Mouse (Mus musculus): ENCODE measurements around the gene Cyp2u1. TPM values are rescaled to one million over a fixed set of nuclear protein-coding genes. Genes with fewer than 3 reads are reported as not detected.

The Cyp2u1 gene
- polyA plus RNA-seq, 1 experiment from 2014 or later, result 9.4 TPM

- ATAC-seq, result no peak
Observed at GRCm38 (mm10) chr3:131270381-131270780, 32.6 kb downstream of the Cyp2u1 start.

GRCm38 (mm10) chr3:131266366-131267050 lies 36.5 kb downstream of the Cyp2u1 start:
- ATAC-seq, result no peak
- no peak overlapping the region for H3K27ac ChIP-seq (ENCODE audit: low read depth, low read length)
- H3K4me2 ChIP-seq (ENCODE audit: low read length), result no peak overlapping the region
- no peaks in the 10 kb centered on the region for H3K9me3 ChIP-seq (ENCODE audit: control insufficient read depth, low read length)
- no peak overlapping the region for H3K4me3 ChIP-seq (ENCODE audit: low read length)
- H3K27me3 ChIP-seq (replicated peaks; ENCODE audit: control insufficient read depth, insufficient read depth, low read length), result no peaks in the 10 kb centered on the region
- WGBS, result 88% methylated on average over 3 of the region's 3 CpGs
- no peaks in the 10 kb centered on the region for H3K36me3 ChIP-seq (ENCODE audit: control insufficient read depth, insufficient read depth, low read length)
- no peak overlapping the region for H3K9ac ChIP-seq (ENCODE audit: low read depth, low read length)
- H3K4me1 ChIP-seq (ENCODE audit: control insufficient read depth, insufficient read depth, low read depth, low read length), result peaks cover 8% of the 10 kb centered on the region

More at GRCm38 (mm10) chr3:131270381-131270780, 32.6 kb downstream of the Cyp2u1 start:
- Histone ChIP-seq H3K9me3 (ENCODE audit: control insufficient read depth, low read length) (no peaks in the 10 kb centered on the region), H3K9ac (ENCODE audit: low read depth, low read length) (no peak overlapping the region), H3K27ac (ENCODE audit: low read depth, low read length) (no peak overlapping the region), H3K36me3 (ENCODE audit: control insufficient read depth, insufficient read depth, low read length) (no peaks in the 10 kb centered on the region), H3K4me2 (ENCODE audit: low read length) (no peak overlapping the region), H3K4me3 (ENCODE audit: low read length) (no peak overlapping the region), H3K27me3 (replicated peaks; ENCODE audit: control insufficient read depth, insufficient read depth, low read length) (no peaks in the 10 kb centered on the region), H3K4me1 (ENCODE audit: control insufficient read depth, insufficient read depth, low read depth, low read length) (peaks cover 10% of the 10 kb centered on the region)
- 42% methylated on average over 6 of the region's 6 CpGs for WGBS

DNA sequence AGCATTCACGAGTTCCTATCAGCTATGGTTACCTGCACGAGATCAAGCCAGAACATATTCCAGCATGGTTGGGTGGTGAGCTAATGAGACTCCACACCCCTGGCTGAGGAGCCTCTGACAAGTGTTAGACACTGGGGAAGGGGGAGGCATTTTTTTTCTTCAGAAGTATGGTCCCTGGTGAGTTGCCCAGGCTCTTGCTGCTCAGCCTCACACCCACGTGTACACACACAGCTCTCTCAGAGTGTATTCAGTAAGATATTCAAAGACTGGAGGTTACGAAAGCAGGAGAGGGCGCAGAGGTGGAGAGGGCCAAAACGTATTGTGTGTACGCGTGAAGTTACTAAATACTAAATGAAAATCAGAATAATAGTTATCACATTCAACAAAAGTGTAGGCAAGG lies 37.5 kb downstream of the Cyp2u1 start:
- H3K27ac ChIP-seq (ENCODE audit: low read depth, low read length), result no peak overlapping the region
- H3K36me3 ChIP-seq (ENCODE audit: control insufficient read depth, insufficient read depth, low read length), result no peaks in the 10 kb centered on the region
- 0 out of 2 replicates have a peak, but pooled peaks cover 2% of the 10 kb centered on the region for H3K9me3 ChIP-seq (ENCODE audit: control insufficient read depth, low read length)
- no peak overlapping the region for H3K9ac ChIP-seq (ENCODE audit: low read depth, low read length)
- no peak overlapping the region for H3K4me2 ChIP-seq (ENCODE audit: low read length)
- no peaks in the 10 kb centered on the region for H3K27me3 ChIP-seq (replicated peaks; ENCODE audit: control insufficient read depth, insufficient read depth, low read length)
- no peak overlapping the region for H3K4me3 ChIP-seq (ENCODE audit: low read length)
- H3K4me1 ChIP-seq (ENCODE audit: control insufficient read depth, insufficient read depth, low read depth, low read length), result no peaks in the 10 kb centered on the region; the same call in 1 of the 2 replicates
- WGBS, result 92% methylated on average over 8 of the region's 8 CpGs
- ATAC-seq, result no peak

- H3K4me2 ChIP-seq (ENCODE audit: low read length), result no peak overlapping the region
- no peak for ATAC-seq
- 0 out of 2 replicates have a peak, but pooled peaks cover 2% of the 10 kb centered on the region for H3K9me3 ChIP-seq (ENCODE audit: control insufficient read depth, low read length)
- no peak overlapping the region for H3K27ac ChIP-seq (ENCODE audit: low read depth, low read length)
- no peaks in the 10 kb centered on the region for H3K36me3 ChIP-seq (ENCODE audit: control insufficient read depth, insufficient read depth, low read length)
- H3K27me3 ChIP-seq (replicated peaks; ENCODE audit: control insufficient read depth, insufficient read depth, low read length), result no peaks in the 10 kb centered on the region
- H3K9ac ChIP-seq (ENCODE audit: low read depth, low read length), result no peak overlapping the region
- H3K4me3 ChIP-seq (ENCODE audit: low read length), result no peak overlapping the region
- 46% methylated on average over 15 of the region's 15 CpGs for WGBS
- H3K4me1 ChIP-seq (ENCODE audit: control insufficient read depth, insufficient read depth, low read depth, low read length), result no peaks in the 10 kb centered on the region
Observed at GRCm38 (mm10) chr3:131263766-131264486, 39.1 kb downstream of the Cyp2u1 start.

- 97% methylated on average over 6 of the region's 6 CpGs for WGBS
- no peaks in the 10 kb centered on the region for H3K4me1 ChIP-seq (ENCODE audit: control insufficient read depth, insufficient read depth, low read depth, low read length)
- H3K4me3 ChIP-seq (ENCODE audit: low read length), result no peak overlapping the region
- ATAC-seq, result no peak
- H3K4me2 ChIP-seq (ENCODE audit: low read length), result no peak overlapping the region
- no peak overlapping the region for H3K9ac ChIP-seq (ENCODE audit: low read depth, low read length)
- no peak overlapping the region for H3K27ac ChIP-seq (ENCODE audit: low read depth, low read length)
- H3K9me3 ChIP-seq (ENCODE audit: control insufficient read depth, low read length), result 0 out of 2 replicates have a peak, but pooled peaks cover 2% of the 10 kb centered on the region
- H3K27me3 ChIP-seq (replicated peaks; ENCODE audit: control insufficient read depth, insufficient read depth, low read length), result no peaks in the 10 kb centered on the region
- H3K36me3 ChIP-seq (ENCODE audit: control insufficient read depth, insufficient read depth, low read length), result no peaks in the 10 kb centered on the region
Observed at GRCm38 (mm10) chr3:131260418-131260817, 42.6 kb downstream of the Cyp2u1 start.

DNA sequence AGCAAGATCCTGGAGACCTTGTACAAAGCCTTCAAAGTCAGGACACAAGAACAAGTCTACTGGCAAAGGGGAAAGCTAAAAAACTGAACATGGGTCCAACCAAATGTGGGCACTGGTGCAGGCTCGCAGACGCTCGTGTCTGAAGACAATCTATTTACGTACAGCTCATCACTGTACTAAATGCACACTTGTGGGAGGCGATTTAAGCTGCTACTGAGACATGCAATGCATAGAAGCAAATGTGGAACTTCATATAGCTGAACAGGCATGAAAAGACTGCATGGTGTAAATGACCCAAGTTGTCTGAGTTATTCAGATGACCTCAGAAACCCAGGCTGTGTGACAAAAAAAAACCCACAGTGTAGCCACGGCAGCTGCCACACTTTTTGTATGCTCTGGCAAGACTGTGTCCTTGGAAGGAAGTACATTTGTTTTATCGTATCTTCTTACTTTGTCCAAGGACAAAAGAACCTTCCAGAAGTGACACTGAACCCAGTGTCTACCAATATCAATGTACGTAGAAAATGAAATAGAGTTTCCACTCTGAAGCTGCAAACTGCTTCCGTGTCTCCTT lies 43.5 kb downstream of the Cyp2u1 start:
- Histone ChIP-seq H3K36me3 (ENCODE audit: control insufficient read depth, insufficient read depth, low read length) (no peaks in the 10 kb centered on the region), H3K27me3 (replicated peaks; ENCODE audit: control insufficient read depth, insufficient read depth, low read length) (no peaks in the 10 kb centered on the region), H3K9me3 (ENCODE audit: control insufficient read depth, low read length) (0 out of 2 replicates have a peak, but pooled peaks cover 2% of the 10 kb centered on the region), H3K27ac (ENCODE audit: low read depth, low read length) (no peak overlapping the region), H3K9ac (ENCODE audit: low read depth, low read length) (no peak overlapping the region), H3K4me2 (ENCODE audit: low read length) (no peak overlapping the region), H3K4me1 (ENCODE audit: control insufficient read depth, insufficient read depth, low read depth, low read length) (no peaks in the 10 kb centered on the region), H3K4me3 (ENCODE audit: low read length) (no peak overlapping the region)
- no peak for ATAC-seq
- WGBS, result 90% methylated on average over 9 of the region's 9 CpGs

DNA sequence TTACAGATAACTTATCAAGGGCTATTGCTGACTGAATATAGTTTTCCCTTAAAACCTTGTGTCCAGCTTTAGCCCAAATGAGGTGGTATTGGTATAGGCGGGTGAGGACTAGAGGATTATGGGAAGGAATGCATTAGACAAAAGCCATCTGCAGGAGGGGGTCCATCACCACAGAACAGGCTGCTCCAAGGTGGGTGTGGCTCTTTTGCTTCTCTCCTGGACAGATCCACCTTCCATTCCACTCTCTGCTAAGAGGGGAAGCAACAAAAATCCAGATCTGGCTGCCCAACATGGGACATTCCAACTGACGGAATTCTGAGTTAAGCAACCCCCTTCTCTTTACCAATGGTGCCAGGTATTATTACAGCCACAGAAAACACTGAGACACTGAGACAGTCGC lies 44.1 kb downstream of the Cyp2u1 start:
- no peak overlapping the region for H3K27ac ChIP-seq (ENCODE audit: low read depth, low read length)
- H3K9me3 ChIP-seq (ENCODE audit: control insufficient read depth, low read length), result 0 out of 2 replicates have a peak, but pooled peaks cover 2% of the 10 kb centered on the region
- no peak overlapping the region for H3K9ac ChIP-seq (ENCODE audit: low read depth, low read length)
- H3K4me2 ChIP-seq (ENCODE audit: low read length), result no peak overlapping the region
- no peaks in the 10 kb centered on the region for H3K27me3 ChIP-seq (replicated peaks; ENCODE audit: control insufficient read depth, insufficient read depth, low read length)
- no peak for ATAC-seq
- no peak overlapping the region for H3K4me3 ChIP-seq (ENCODE audit: low read length)
- no peaks in the 10 kb centered on the region for H3K36me3 ChIP-seq (ENCODE audit: control insufficient read depth, insufficient read depth, low read length)
- 92% methylated on average over 3 of the region's 3 CpGs for WGBS
- H3K4me1 ChIP-seq (ENCODE audit: control insufficient read depth, insufficient read depth, low read depth, low read length), result no peaks in the 10 kb centered on the region

DNA sequence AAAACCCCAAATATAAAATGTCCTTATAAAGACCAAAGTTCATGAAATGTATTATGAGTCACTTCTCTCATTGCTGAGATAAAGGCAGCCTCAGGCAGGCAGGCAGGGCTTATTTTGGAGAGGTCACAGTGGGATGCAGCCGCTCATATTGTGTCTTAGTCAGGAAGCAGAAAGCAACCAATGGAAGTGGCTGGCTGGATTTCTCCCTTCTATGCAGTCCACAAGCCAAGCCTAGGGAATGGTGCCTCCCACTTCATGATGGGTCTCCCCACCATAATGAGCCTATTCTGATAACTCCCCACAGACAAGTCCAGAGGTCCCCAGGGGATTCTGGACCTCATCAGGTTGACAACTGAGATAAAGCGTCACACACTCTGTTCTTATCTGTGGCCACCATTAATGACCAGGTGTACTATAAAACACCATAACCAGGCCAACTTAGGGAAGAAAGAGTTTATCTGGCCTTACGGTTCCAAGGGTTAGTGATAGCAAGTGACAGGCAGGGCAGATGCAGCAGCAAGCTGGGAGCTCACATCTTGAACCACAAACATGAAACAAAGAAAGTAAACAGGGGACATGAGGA lies 47.5 kb downstream of the Cyp2u1 start:
- H3K9me3 ChIP-seq (ENCODE audit: control insufficient read depth, low read length), result no peaks in the 10 kb centered on the region
- H3K27me3 ChIP-seq (replicated peaks; ENCODE audit: control insufficient read depth, insufficient read depth, low read length), result no peaks in the 10 kb centered on the region
- H3K4me1 ChIP-seq (ENCODE audit: control insufficient read depth, insufficient read depth, low read depth, low read length), result no peaks in the 10 kb centered on the region
- ATAC-seq, result no peak
- 99% methylated on average over 3 of the region's 3 CpGs for WGBS
- H3K36me3 ChIP-seq (ENCODE audit: control insufficient read depth, insufficient read depth, low read length), result no peaks in the 10 kb centered on the region
- H3K27ac ChIP-seq (ENCODE audit: low read depth, low read length), result no peak overlapping the region
- no peak overlapping the region for H3K4me2 ChIP-seq (ENCODE audit: low read length)
- no peak overlapping the region for H3K9ac ChIP-seq (ENCODE audit: low read depth, low read length)
- no peak overlapping the region for H3K4me3 ChIP-seq (ENCODE audit: low read length)

- Histone ChIP-seq H3K27me3 (replicated peaks; ENCODE audit: control insufficient read depth, insufficient read depth, low read length) (no peaks in the 10 kb centered on the region), H3K4me2 (ENCODE audit: low read length) (no peak overlapping the region), H3K36me3 (ENCODE audit: control insufficient read depth, insufficient read depth, low read length) (no peaks in the 10 kb centered on the region), H3K9ac (ENCODE audit: low read depth, low read length) (no peak overlapping the region), H3K27ac (ENCODE audit: low read depth, low read length) (no peak overlapping the region), H3K9me3 (ENCODE audit: control insufficient read depth, low read length) (no peaks in the 10 kb centered on the region), H3K4me1 (ENCODE audit: control insufficient read depth, insufficient read depth, low read depth, low read length) (no peaks in the 10 kb centered on the region), H3K4me3 (ENCODE audit: low read length) (no peak overlapping the region)
- ATAC-seq, result no peak
- WGBS, result 98% methylated on average over 4 of the region's 4 CpGs
Observed at GRCm38 (mm10) chr3:131254991-131255390, 48.0 kb downstream of the Cyp2u1 start.

Measured in hindbrain, embryonic 16.5 days (tissue).